Mouse (Mus musculus): ENCODE measurements around the gene Ltc4s.
A peak's percentile ranks its signal among the peaks of the same experiment; 100 is the strongest.

The Ltc4s gene

GRCm38 (mm10) chr11:50262020-50262419 lies 23.6 kb upstream of the Ltc4s start:
- peaks cover 19% of the 10 kb centered on the region for H3K36me3 ChIP-seq (ENCODE audit: control insufficient read depth, insufficient read depth, low read length, poor library complexity, severe bottlenecking)
- peak; percentile 48 for DNase-seq (ENCODE audit: low read depth, low spot score)
- no peaks in the 10 kb centered on the region for H3K27me3 ChIP-seq (ENCODE audit: control insufficient read depth, insufficient read depth, low read length, poor library complexity, severe bottlenecking)

- DNase-seq (ENCODE audit: low read depth, low spot score), result no peak
- no peaks in the 10 kb centered on the region for H3K27me3 ChIP-seq (ENCODE audit: control insufficient read depth, insufficient read depth, low read length, poor library complexity, severe bottlenecking)
- H3K36me3 ChIP-seq (ENCODE audit: control insufficient read depth, insufficient read depth, low read length, poor library complexity, severe bottlenecking), result peaks cover 13% of the 10 kb centered on the region
These were observed 19.9 kb upstream of the Ltc4s start for GRCm38 (mm10) chr11:50258310-50258709.

GRCm38 (mm10) chr11:50256615-50257014 lies 18.2 kb upstream of the Ltc4s start:
- no peak for DNase-seq (ENCODE audit: low read depth, low spot score)
- H3K27me3 ChIP-seq (ENCODE audit: control insufficient read depth, insufficient read depth, low read length, poor library complexity, severe bottlenecking), result no peaks in the 10 kb centered on the region
- H3K36me3 ChIP-seq (ENCODE audit: control insufficient read depth, insufficient read depth, low read length, poor library complexity, severe bottlenecking), result peaks cover 12% of the 10 kb centered on the region

GRCm38 (mm10) chr11:50254010-50254580 lies 15.7 kb upstream of the Ltc4s start:
- peaks cover 8% of the 10 kb centered on the region for H3K36me3 ChIP-seq (ENCODE audit: control insufficient read depth, insufficient read depth, low read length, poor library complexity, severe bottlenecking)
- no peak for DNase-seq (ENCODE audit: low read depth, low spot score)
- no peaks in the 10 kb centered on the region for H3K27me3 ChIP-seq (ENCODE audit: control insufficient read depth, insufficient read depth, low read length, poor library complexity, severe bottlenecking)

- no peak for DNase-seq (ENCODE audit: low read depth, low spot score)
- Histone ChIP-seq H3K36me3 (ENCODE audit: control insufficient read depth, insufficient read depth, low read length, poor library complexity, severe bottlenecking) (peaks cover 5% of the 10 kb centered on the region), H3K27me3 (ENCODE audit: control insufficient read depth, insufficient read depth, low read length, poor library complexity, severe bottlenecking) (no peaks in the 10 kb centered on the region)
These were observed 15.0 kb upstream of the Ltc4s start for GRCm38 (mm10) chr11:50253393-50253792.

- no peaks in the 10 kb centered on the region for H3K27me3 ChIP-seq (ENCODE audit: control insufficient read depth, insufficient read depth, low read length, poor library complexity, severe bottlenecking)
- DNase-seq (ENCODE audit: low read depth, low spot score), result no peak
- peaks cover under 1% of the 10 kb centered on the region for H3K36me3 ChIP-seq (ENCODE audit: control insufficient read depth, insufficient read depth, low read length, poor library complexity, severe bottlenecking)
These were observed 14.4 kb upstream of the Ltc4s start for GRCm38 (mm10) chr11:50252684-50253265.

GRCm38 (mm10) chr11:50252166-50252565 lies 13.8 kb upstream of the Ltc4s start:
- DNase-seq (ENCODE audit: low read depth, low spot score), result no peak
- H3K27me3 ChIP-seq (ENCODE audit: control insufficient read depth, insufficient read depth, low read length, poor library complexity, severe bottlenecking), result no peaks in the 10 kb centered on the region
- no peaks in the 10 kb centered on the region; the same call in none of the 2 replicates for H3K36me3 ChIP-seq (ENCODE audit: control insufficient read depth, insufficient read depth, low read length, poor library complexity, severe bottlenecking)

- H3K27me3 ChIP-seq (ENCODE audit: control insufficient read depth, insufficient read depth, low read length, poor library complexity, severe bottlenecking), result no peaks in the 10 kb centered on the region
These were observed 10.2 kb upstream of the Ltc4s start for GRCm38 (mm10) chr11:50248473-50249171.

GRCm38 (mm10) chr11:50245269-50245668 lies 6.9 kb upstream of the Ltc4s start:
- Histone ChIP-seq H3K27me3 (ENCODE audit: control insufficient read depth, insufficient read depth, low read length, poor library complexity, severe bottlenecking) (no peaks in the 10 kb centered on the region), H3K36me3 (ENCODE audit: control insufficient read depth, insufficient read depth, low read length, poor library complexity, severe bottlenecking) (no peaks in the 10 kb centered on the region)
- no peak for DNase-seq (ENCODE audit: low read depth, low spot score)

More at GRCm38 (mm10) chr11:50248473-50249171, 10.2 kb upstream of the Ltc4s start:
- no peak for DNase-seq (ENCODE audit: low read depth, low spot score)
- H3K36me3 ChIP-seq (ENCODE audit: control insufficient read depth, insufficient read depth, low read length, poor library complexity, severe bottlenecking), result no peaks in the 10 kb centered on the region

- DNase-seq (ENCODE audit: low read depth, low spot score), result peak; percentile 68
- no peaks in the 10 kb centered on the region for H3K36me3 ChIP-seq (ENCODE audit: control insufficient read depth, insufficient read depth, low read length, poor library complexity, severe bottlenecking)
These were observed 5.5 kb upstream of the Ltc4s start for GRCm38 (mm10) chr11:50243926-50244325.

GRCm38 (mm10) chr11:50240235-50240911 lies 2.0 kb upstream of the Ltc4s start:
- no peaks in the 10 kb centered on the region for H3K36me3 ChIP-seq (ENCODE audit: control insufficient read depth, insufficient read depth, low read length, poor library complexity, severe bottlenecking)
- DNase-seq (ENCODE audit: low read depth, low spot score), result no peak
- H3K27me3 ChIP-seq (ENCODE audit: control insufficient read depth, insufficient read depth, low read length, poor library complexity, severe bottlenecking), result no peaks in the 10 kb centered on the region

More at GRCm38 (mm10) chr11:50243926-50244325, 5.5 kb upstream of the Ltc4s start:
- no peaks in the 10 kb centered on the region for H3K27me3 ChIP-seq (ENCODE audit: control insufficient read depth, insufficient read depth, low read length, poor library complexity, severe bottlenecking)

GRCm38 (mm10) chr11:50238821-50239791 lies 690 bp upstream of the Ltc4s start:
- no peak for DNase-seq (ENCODE audit: low read depth, low spot score)
- no peaks in the 10 kb centered on the region for H3K36me3 ChIP-seq (ENCODE audit: control insufficient read depth, insufficient read depth, low read length, poor library complexity, severe bottlenecking)
- H3K27me3 ChIP-seq (ENCODE audit: control insufficient read depth, insufficient read depth, low read length, poor library complexity, severe bottlenecking), result no peaks in the 10 kb centered on the region

GRCm38 (mm10) chr11:50236937-50237835 lies 1.2 kb downstream of the Ltc4s start:
- Histone ChIP-seq H3K27me3 (ENCODE audit: control insufficient read depth, insufficient read depth, low read length, poor library complexity, severe bottlenecking) (no peaks in the 10 kb centered on the region), H3K36me3 (ENCODE audit: control insufficient read depth, insufficient read depth, low read length, poor library complexity, severe bottlenecking) (no peaks in the 10 kb centered on the region)
- DNase-seq (ENCODE audit: low read depth, low spot score), result peak; percentile 52
